Mouse (Mus musculus) G1E (cell line): ENCODE measurements around the gene Taf8.

Experiments used
- CTCF ChIP-seq: IDR thresholded peaks from 2 replicates; pipeline ENCODE4 v1.5.1; 2012; ENCODE audit warnings: low read depth, low read length, inconsistent platforms, mixed read lengths
- GATA1 ChIP-seq: IDR thresholded peaks from 2 replicates; pipeline ENCODE4 v1.6.1; 2012; ENCODE audit warnings: borderline replicate concordance, low read length, inconsistent platforms, mixed read lengths
- TAL1 ChIP-seq: conservative IDR thresholded peaks from 2 replicates; pipeline ENCODE4 v1.6.1; 2012; ENCODE audit warnings: low read depth, low read length, inconsistent platforms, mixed read lengths

DNA sequence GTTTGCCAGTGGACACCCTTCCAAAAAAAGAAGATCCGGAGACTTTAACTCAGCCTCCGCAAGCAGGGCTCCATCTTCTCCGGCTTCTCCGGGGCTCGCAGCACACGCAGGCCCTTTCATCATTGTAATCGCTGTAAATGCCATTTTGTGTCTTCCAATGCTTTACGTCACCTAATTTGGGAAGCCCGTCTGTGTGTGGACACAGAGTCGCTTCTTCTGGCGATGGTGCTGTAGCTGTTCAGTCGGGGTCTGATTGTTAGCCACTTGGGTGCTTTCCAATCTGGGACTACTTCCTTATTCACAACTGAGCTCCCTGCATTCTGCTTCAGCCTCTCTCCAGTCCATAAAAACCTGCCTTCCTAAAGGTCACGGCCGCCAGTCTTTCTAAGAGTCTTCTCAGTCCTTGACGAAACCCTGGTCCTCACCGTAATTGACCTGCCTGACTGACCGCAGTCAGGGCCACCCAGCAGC, 43.8 kb upstream of the Taf8 start:
- no peak for TF ChIP-seq CTCF
- no peak for TF ChIP-seq TAL1
- no peak for TF ChIP-seq GATA1
